In genomic region chr9:22368030-22368429, GRCm38 (mm10) we compare ENCODE assay signal across 13 mouse cellular contexts. TPM values are rescaled to one million over a fixed set of nuclear protein-coding genes. Genes with fewer than 3 reads are reported as not detected.
DNase-seq lines count a peak whose midpoint lies in the region; ATAC-seq and TF ChIP-seq lines count a peak whose summit lies in the region.
"Had no signal": no experiment of that assay in that cellular context is flagged by ENCODE, and none has a peak within 500 bp of the region (broad histone marks: within the 10 kb centered on the region; RNA-seq: fewer than 3 reads in every experiment).

No protein-coding gene starts in this region.

- DNase-seq in hindbrain, embryonic 14.5 days (ENCODE audit: low spot score) = no peak
- DNase-seq in neural tube, embryonic 10.5 days (ENCODE audit: extremely low spot score, low spot score) = no peak
- peak; percentile 29 for DNase-seq in telencephalon, adult 2 months (ENCODE audit: low read depth, low spot score)
- DNase-seq: cerebellum, adult 9-11 months; kidney, postnatal 14 days had no signal

- TF ChIP-seq POLR2A in cortical plate, adult 2 months (IDR thresholded peaks at IDR 0.05; ENCODE audit: extremely low read depth, insufficient read depth, low read length) = no peak

- no peak for TF ChIP-seq CTCF in cortical plate, adult 2 months (IDR thresholded peaks at IDR 0.05; ENCODE audit: extremely low read depth, insufficient read depth, low read length)
- no peak for TF ChIP-seq CTCF in intestine, postnatal 0 days (IDR thresholded peaks at IDR 0.05; ENCODE audit: low read depth)

- H3K27ac ChIP-seq in hindbrain, embryonic 15.5 days (replicated peaks) = peak overlapping the region; percentile 51; the same call in 1 of the 2 replicates
- H3K27ac ChIP-seq in hindbrain, embryonic 14.5 days = no peak overlapping the region
- H3K27ac ChIP-seq in neural tube, embryonic 13.5 days (replicated peaks) = no peak overlapping the region
- H3K27ac ChIP-seq in cortical plate, adult 2 months (ENCODE audit: insufficient read depth, low read length) = no peak overlapping the region; the same call in 1 of the 2 replicates
- no peak overlapping the region for H3K27ac ChIP-seq in intestine, postnatal 0 days (ENCODE audit: low read depth, low read length)
- H3K27ac ChIP-seq: embryonic facial prominence, embryonic 13.5 days; midbrain, embryonic 10.5 days; neural tube, embryonic 12.5 days had no signal

- no peak overlapping the region for H3K4me3 ChIP-seq in hindbrain, embryonic 15.5 days
- H3K4me3 ChIP-seq in hindbrain, embryonic 14.5 days (replicated peaks; ENCODE audit: low read length) = no peak overlapping the region
- H3K4me3 ChIP-seq in neural tube, embryonic 13.5 days = no peak overlapping the region
- H3K4me3 ChIP-seq in cortical plate, adult 2 months (ENCODE audit: insufficient read depth, low read length) = peak overlapping the region; percentile 27; the same call in 1 of the 2 replicates
- no peak overlapping the region for H3K4me3 ChIP-seq in intestine, postnatal 0 days (ENCODE audit: low read depth, low read length)
- H3K4me3 ChIP-seq: embryonic facial prominence, embryonic 13.5 days; midbrain, embryonic 10.5 days; neural tube, embryonic 12.5 days had no signal

- H3K27me3 ChIP-seq in hindbrain, embryonic 15.5 days = no peaks in the 10 kb centered on the region
- H3K27me3 ChIP-seq in hindbrain, embryonic 14.5 days (ENCODE audit: control insufficient read depth, insufficient read depth, low read length) = no peaks in the 10 kb centered on the region
- H3K27me3 ChIP-seq in neural tube, embryonic 13.5 days = no peaks in the 10 kb centered on the region
- no peaks in the 10 kb centered on the region for H3K27me3 ChIP-seq in intestine, postnatal 0 days (replicated peaks; ENCODE audit: control insufficient read depth, insufficient read depth, low read length)
- H3K27me3 ChIP-seq: embryonic facial prominence, embryonic 13.5 days; neural tube, embryonic 12.5 days had no signal

- ATAC-seq in hindbrain, embryonic 15.5 days (ENCODE audit: low FRiP score, low read depth) = 0 out of 2 replicates have a peak, but pooled peaks have one; percentile 34
- ATAC-seq in hindbrain, embryonic 14.5 days (ENCODE audit: low FRiP score) = no peak; the same call in 1 of the 2 replicates
- peak; percentile 56 for ATAC-seq in neural tube, embryonic 13.5 days (ENCODE audit: low read depth)
- ATAC-seq in intestine, postnatal 0 days = no peak
- ATAC-seq: inflammation-experienced regulatory T-cells, adult 6 months had no signal

- H3K9ac ChIP-seq in hindbrain, embryonic 15.5 days = no peak overlapping the region
- H3K9ac ChIP-seq in hindbrain, embryonic 14.5 days = no peak overlapping the region
- H3K9ac ChIP-seq in neural tube, embryonic 13.5 days = no peak overlapping the region
- H3K9ac ChIP-seq in intestine, postnatal 0 days (ENCODE audit: low read depth, low read length) = no peak overlapping the region
- H3K9ac ChIP-seq: embryonic facial prominence, embryonic 13.5 days; neural tube, embryonic 12.5 days had no signal

- H3K4me2 ChIP-seq in hindbrain, embryonic 15.5 days = no peak overlapping the region; the same call in 1 of the 2 replicates
- no peak overlapping the region for H3K4me2 ChIP-seq in hindbrain, embryonic 14.5 days (replicated peaks)
- H3K4me2 ChIP-seq in neural tube, embryonic 13.5 days = no peak overlapping the region
- H3K4me2 ChIP-seq in intestine, postnatal 0 days (replicated peaks; ENCODE audit: low read depth) = no peak overlapping the region
- H3K4me2 ChIP-seq: embryonic facial prominence, embryonic 13.5 days; neural tube, embryonic 12.5 days had no signal

- 70% methylated on average over 6 of the region's 6 CpGs for WGBS in hindbrain, embryonic 15.5 days
- 81% methylated on average over 6 of the region's 6 CpGs for WGBS in hindbrain, embryonic 14.5 days
- WGBS in neural tube, embryonic 13.5 days = 76% methylated on average over 5 of the region's 6 CpGs
- WGBS in intestine, postnatal 0 days = 76% methylated on average over 6 of the region's 6 CpGs

- no peaks in the 10 kb centered on the region for H3K36me3 ChIP-seq in hindbrain, embryonic 15.5 days
- no peaks in the 10 kb centered on the region; the same call in 1 of the 2 replicates for H3K36me3 ChIP-seq in hindbrain, embryonic 14.5 days (replicated peaks; ENCODE audit: control insufficient read depth, insufficient read depth)
- peaks cover 19% of the 10 kb centered on the region for H3K36me3 ChIP-seq in neural tube, embryonic 13.5 days
- H3K36me3 ChIP-seq in intestine, postnatal 0 days (ENCODE audit: control insufficient read depth, insufficient read depth) = peaks cover 49% of the 10 kb centered on the region

- no peaks in the 10 kb centered on the region for H3K4me1 ChIP-seq in hindbrain, embryonic 15.5 days (replicated peaks)
- no peaks in the 10 kb centered on the region for H3K4me1 ChIP-seq in hindbrain, embryonic 14.5 days (replicated peaks; ENCODE audit: control insufficient read depth, insufficient read depth, low read length)
- H3K4me1 ChIP-seq in neural tube, embryonic 13.5 days (replicated peaks) = no peaks in the 10 kb centered on the region
- no peaks in the 10 kb centered on the region for H3K4me1 ChIP-seq in cortical plate, adult 2 months (ENCODE audit: control insufficient read depth, insufficient read depth, low read length)
- no peaks in the 10 kb centered on the region for H3K4me1 ChIP-seq in intestine, postnatal 0 days (replicated peaks; ENCODE audit: control insufficient read depth, insufficient read depth, low read length)
- H3K4me1 ChIP-seq: embryonic facial prominence, embryonic 13.5 days; midbrain, embryonic 10.5 days; neural tube, embryonic 12.5 days had no signal

- no peaks in the 10 kb centered on the region for H3K9me3 ChIP-seq in hindbrain, embryonic 15.5 days
- no peaks in the 10 kb centered on the region for H3K9me3 ChIP-seq in hindbrain, embryonic 14.5 days (ENCODE audit: control insufficient read depth, low read length)
- H3K9me3 ChIP-seq in neural tube, embryonic 13.5 days = no peaks in the 10 kb centered on the region
- no peaks in the 10 kb centered on the region for H3K9me3 ChIP-seq in intestine, postnatal 0 days (ENCODE audit: control insufficient read depth)
- H3K9me3 ChIP-seq: embryonic facial prominence, embryonic 13.5 days; midbrain, embryonic 10.5 days; neural tube, embryonic 12.5 days had no signal

RNA-seq across cellular contexts. Expression of gene Anln, which starts 21.0 kb away (rescaled TPM):
- polyA plus RNA-seq in hindbrain, embryonic 15.5 days (2015; fragmentation: Nextera tagmentation; extraction: Ambion mirVana) = 6.5 and 6.7 TPM in 2 replicates
- polyA plus RNA-seq in hindbrain, embryonic 14.5 days (2014; fragmentation: Nextera tagmentation; extraction: Ambion mirVana) = 6.4 and 6.6 TPM in 2 replicates
- 8.1 and 9.8 TPM in 2 replicates for polyA plus RNA-seq in neural tube, embryonic 13.5 days (2015; fragmentation: Nextera tagmentation; extraction: Ambion mirVana)
- 10.5 and 14.0 TPM in 2 replicates for polyA plus RNA-seq in cortical plate, adult 2 months (2012; rRNA removed)
- polyA plus RNA-seq in intestine, postnatal 0 days (2015; fragmentation: Nextera tagmentation; extraction: Ambion mirVana) = 9.9 and 10.9 TPM in 2 replicates

RNA-seq across cellular contexts. Expression of gene 9530077C05Rik, which starts 43.3 kb away (rescaled TPM):
- 14.7 and 16.5 TPM in 2 replicates for polyA plus RNA-seq in hindbrain, embryonic 15.5 days (2015; fragmentation: Nextera tagmentation; extraction: Ambion mirVana)
- polyA plus RNA-seq in hindbrain, embryonic 14.5 days (2014; fragmentation: Nextera tagmentation; extraction: Ambion mirVana) = 11.8 and 14.9 TPM in 2 replicates
- 5.4 and 8.9 TPM in 2 replicates for polyA plus RNA-seq in neural tube, embryonic 13.5 days (2015; fragmentation: Nextera tagmentation; extraction: Ambion mirVana)
- 7.3 and 8.1 TPM in 2 replicates for polyA plus RNA-seq in cortical plate, adult 2 months (2012; rRNA removed)
- 1.8 and 2.0 TPM in 2 replicates for polyA plus RNA-seq in intestine, postnatal 0 days (2015; fragmentation: Nextera tagmentation; extraction: Ambion mirVana)

Comparison
In these comparisons a context has a peak if more than half of its experiments do, and no peak if none do; other contexts are left out.
1. ATAC-seq: peak in hindbrain, embryonic 15.5 days (single experiment) and neural tube, embryonic 13.5 days (single experiment); none in hindbrain, embryonic 14.5 days (single experiment) and intestine, postnatal 0 days (single experiment).